Mouse (Mus musculus): ENCODE data around the gene Got1. TPM values are rescaled to one million over a fixed set of nuclear protein-coding genes. Genes with fewer than 3 reads are reported as not detected.

Got1 gene
- polyA plus RNA-seq, 2 experiments: 20.3 to 24.5 TPM

- no peak for TF ChIP-seq POLR2A (IDR thresholded peaks at IDR 0.05; ENCODE audit: borderline replicate concordance, extremely low read depth, insufficient read depth, insufficient read length)
- DNase-seq (ENCODE audit: low spot score) (no peak), ATAC-seq (ENCODE audit: low FRiP score, low read depth) (no peak)
- H3K36me3 ChIP-seq (ENCODE audit: control insufficient read depth, insufficient read depth, low read length): no peaks in the 10 kb centered on the region
- no peak overlapping the region for H3K27ac ChIP-seq (replicated peaks; ENCODE audit: low read depth, low read length)
- H3K4me3 ChIP-seq (replicated peaks; ENCODE audit: low read length): no peak overlapping the region
- 87% methylated on average over 7 of the region's 7 CpGs for WGBS
- no peak overlapping the region for H3K4me2 ChIP-seq (replicated peaks; ENCODE audit: low read depth, low read length, severe bottlenecking)
- no peaks in the 10 kb centered on the region for H3K9me3 ChIP-seq (ENCODE audit: control insufficient read depth, low read length)
- no peaks in the 10 kb centered on the region for H3K27me3 ChIP-seq (ENCODE audit: control insufficient read depth, insufficient read depth, low read length)
- 0 out of 2 replicates have a peak, but pooled peaks cover 4% of the 10 kb centered on the region for H3K4me1 ChIP-seq (ENCODE audit: control insufficient read depth, insufficient read depth, low read length)
- no peak overlapping the region for H3K9ac ChIP-seq (ENCODE audit: low read depth, low read length, severe bottlenecking)
These were observed 51.6 kb downstream of the Got1 start for GRCm38 (mm10) chr19:43472781-43473180.

DNA sequence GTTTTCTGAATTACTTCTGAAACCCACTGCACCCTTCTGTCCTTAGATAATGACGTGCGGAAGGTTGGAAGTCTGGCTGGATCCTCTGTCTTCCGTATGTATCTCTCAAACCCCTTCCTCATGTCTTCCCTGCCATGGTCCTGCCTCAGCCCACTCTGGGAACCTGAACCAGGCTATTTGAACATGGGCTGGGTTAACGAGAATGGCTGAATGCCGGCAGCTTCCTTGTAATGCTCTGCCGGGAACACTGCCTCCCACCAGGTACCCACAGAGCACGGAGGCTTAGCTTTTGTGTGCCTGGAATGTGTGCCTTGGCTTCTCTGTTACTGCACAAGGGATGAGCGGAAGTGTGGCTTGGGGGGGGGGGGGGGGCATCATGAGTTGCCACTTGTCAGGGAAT, 52.1 kb downstream of the Got1 start:
- WGBS: 78% methylated on average over 8 of the region's 8 CpGs
- Histone ChIP-seq H3K36me3 (ENCODE audit: control insufficient read depth, insufficient read depth, low read length) (no peaks in the 10 kb centered on the region), H3K4me1 (ENCODE audit: control insufficient read depth, insufficient read depth, low read length) (0 out of 2 replicates have a peak, but pooled peaks cover 4% of the 10 kb centered on the region), H3K27me3 (ENCODE audit: control insufficient read depth, insufficient read depth, low read length) (no peaks in the 10 kb centered on the region), H3K9me3 (ENCODE audit: control insufficient read depth, low read length) (no peaks in the 10 kb centered on the region), H3K9ac (ENCODE audit: low read depth, low read length, severe bottlenecking) (no peak overlapping the region), H3K27ac (replicated peaks; ENCODE audit: low read depth, low read length) (no peak overlapping the region), H3K4me2 (replicated peaks; ENCODE audit: low read depth, low read length, severe bottlenecking) (no peak overlapping the region), H3K4me3 (replicated peaks; ENCODE audit: low read length) (no peak overlapping the region)
- ATAC-seq (ENCODE audit: low FRiP score, low read depth) (no peak), DNase-seq (ENCODE audit: low spot score) (no peak)
- no peak for TF ChIP-seq POLR2A (IDR thresholded peaks at IDR 0.05; ENCODE audit: borderline replicate concordance, extremely low read depth, insufficient read depth, insufficient read length)

DNA sequence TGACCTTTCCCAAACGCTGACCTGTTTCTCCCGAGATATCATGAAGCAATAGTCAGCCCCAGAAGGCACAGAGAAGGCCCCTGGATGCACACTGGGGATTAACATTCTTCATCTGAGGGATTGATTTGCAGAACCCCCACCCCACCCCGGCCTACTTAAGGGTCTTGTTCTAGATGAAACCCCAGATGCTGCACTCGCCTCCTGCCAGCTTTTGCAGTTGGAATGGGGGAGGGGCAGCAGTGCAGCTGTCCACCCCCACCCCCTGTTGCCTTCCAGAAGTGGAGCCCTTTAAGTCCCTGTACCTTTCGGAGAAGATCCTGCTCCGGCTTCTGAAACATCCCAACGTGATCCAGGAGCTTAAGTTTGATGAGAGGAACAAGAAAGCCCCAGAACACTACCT, 55.1 kb downstream of the Got1 start:
- no peaks in the 10 kb centered on the region for H3K4me1 ChIP-seq (ENCODE audit: control insufficient read depth, insufficient read depth, low read length)
- no peak overlapping the region for H3K27ac ChIP-seq (replicated peaks; ENCODE audit: low read depth, low read length)
- no peaks in the 10 kb centered on the region for H3K36me3 ChIP-seq (ENCODE audit: control insufficient read depth, insufficient read depth, low read length)
- no peaks in the 10 kb centered on the region for H3K9me3 ChIP-seq (ENCODE audit: control insufficient read depth, low read length)
- no peak overlapping the region for H3K9ac ChIP-seq (ENCODE audit: low read depth, low read length, severe bottlenecking)
- no peak for TF ChIP-seq POLR2A (IDR thresholded peaks at IDR 0.05; ENCODE audit: borderline replicate concordance, extremely low read depth, insufficient read depth, insufficient read length)
- H3K27me3 ChIP-seq (ENCODE audit: control insufficient read depth, insufficient read depth, low read length): no peaks in the 10 kb centered on the region
- no peak overlapping the region for H3K4me2 ChIP-seq (replicated peaks; ENCODE audit: low read depth, low read length, severe bottlenecking)
- no peak overlapping the region for H3K4me3 ChIP-seq (replicated peaks; ENCODE audit: low read length)
- ATAC-seq (ENCODE audit: low FRiP score, low read depth): no peak
- WGBS: 61% methylated on average over 7 of the region's 7 CpGs
- DNase-seq (ENCODE audit: low spot score): no peak

DNA sequence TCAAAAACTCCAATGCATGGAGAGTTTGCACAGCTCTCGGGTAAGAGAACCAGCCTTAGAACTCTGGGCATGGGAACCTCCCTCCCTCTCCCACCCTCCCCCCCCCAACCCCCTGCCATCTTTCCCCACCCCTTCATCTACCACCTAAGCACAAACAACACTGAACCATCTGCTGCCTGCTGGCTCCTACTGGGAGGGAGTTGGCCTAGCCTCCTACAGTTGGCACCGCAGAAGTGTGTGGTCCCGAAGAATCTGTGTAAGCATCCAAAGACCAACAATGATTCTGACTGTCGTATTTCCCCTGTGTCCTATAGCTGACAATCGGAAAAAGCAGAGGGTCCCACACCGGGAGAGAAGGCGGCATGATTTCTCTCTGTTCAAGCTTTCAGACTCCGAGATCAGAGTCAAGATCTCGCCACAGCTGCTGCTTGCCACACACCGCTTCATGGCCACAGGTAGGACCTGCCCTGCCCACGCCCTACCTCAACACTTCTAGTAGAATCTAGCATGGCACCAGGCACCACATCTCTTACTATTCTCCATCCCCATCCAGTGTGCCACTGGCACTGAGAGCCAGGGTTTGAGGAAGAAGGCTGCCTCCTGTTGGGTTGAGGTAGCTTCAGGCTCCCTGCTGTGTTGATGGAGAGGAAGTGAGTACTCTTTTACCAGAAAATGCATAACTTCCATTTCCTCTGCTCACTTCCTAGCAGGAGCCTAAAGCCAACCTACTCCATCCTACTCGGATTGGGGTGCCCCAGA, 56.3 kb downstream of the Got1 start:
- H3K27ac ChIP-seq (replicated peaks; ENCODE audit: low read depth, low read length): no peak overlapping the region
- no peak for TF ChIP-seq POLR2A (IDR thresholded peaks at IDR 0.05; ENCODE audit: borderline replicate concordance, extremely low read depth, insufficient read depth, insufficient read length)
- no peak for ATAC-seq (ENCODE audit: low FRiP score, low read depth)
- DNase-seq (ENCODE audit: low spot score): no peak
- no peak overlapping the region for H3K4me3 ChIP-seq (replicated peaks; ENCODE audit: low read length)
- H3K36me3 ChIP-seq (ENCODE audit: control insufficient read depth, insufficient read depth, low read length): no peaks in the 10 kb centered on the region
- no peaks in the 10 kb centered on the region for H3K4me1 ChIP-seq (ENCODE audit: control insufficient read depth, insufficient read depth, low read length)
- WGBS: 86% methylated on average over 12 of the region's 12 CpGs
- no peak overlapping the region for H3K9ac ChIP-seq (ENCODE audit: low read depth, low read length, severe bottlenecking)
- no peaks in the 10 kb centered on the region for H3K9me3 ChIP-seq (ENCODE audit: control insufficient read depth, low read length)
- no peak overlapping the region for H3K4me2 ChIP-seq (replicated peaks; ENCODE audit: low read depth, low read length, severe bottlenecking)
- no peaks in the 10 kb centered on the region for H3K27me3 ChIP-seq (ENCODE audit: control insufficient read depth, insufficient read depth, low read length)

- Histone ChIP-seq H3K4me2 (replicated peaks; ENCODE audit: low read depth, low read length, severe bottlenecking) (no peak overlapping the region), H3K4me1 (ENCODE audit: control insufficient read depth, insufficient read depth, low read length) (no peaks in the 10 kb centered on the region), H3K9ac (ENCODE audit: low read depth, low read length, severe bottlenecking) (no peak overlapping the region), H3K4me3 (replicated peaks; ENCODE audit: low read length) (no peak overlapping the region), H3K36me3 (ENCODE audit: control insufficient read depth, insufficient read depth, low read length) (no peaks in the 10 kb centered on the region), H3K27me3 (ENCODE audit: control insufficient read depth, insufficient read depth, low read length) (no peaks in the 10 kb centered on the region), H3K9me3 (ENCODE audit: control insufficient read depth, low read length) (no peaks in the 10 kb centered on the region), H3K27ac (replicated peaks; ENCODE audit: low read depth, low read length) (no peak overlapping the region)
- WGBS: 92% methylated on average over 14 of the region's 14 CpGs
- TF ChIP-seq POLR2A (IDR thresholded peaks at IDR 0.05; ENCODE audit: borderline replicate concordance, extremely low read depth, insufficient read depth, insufficient read length): no peak
- ATAC-seq (ENCODE audit: low FRiP score, low read depth) (no peak), DNase-seq (ENCODE audit: low spot score) (no peak)
These were observed 58.7 kb downstream of the Got1 start for GRCm38 (mm10) chr19:43465601-43466255.
